Mouse (Mus musculus): Measurements from ENCODE around the gene Shisal1.

DNA sequence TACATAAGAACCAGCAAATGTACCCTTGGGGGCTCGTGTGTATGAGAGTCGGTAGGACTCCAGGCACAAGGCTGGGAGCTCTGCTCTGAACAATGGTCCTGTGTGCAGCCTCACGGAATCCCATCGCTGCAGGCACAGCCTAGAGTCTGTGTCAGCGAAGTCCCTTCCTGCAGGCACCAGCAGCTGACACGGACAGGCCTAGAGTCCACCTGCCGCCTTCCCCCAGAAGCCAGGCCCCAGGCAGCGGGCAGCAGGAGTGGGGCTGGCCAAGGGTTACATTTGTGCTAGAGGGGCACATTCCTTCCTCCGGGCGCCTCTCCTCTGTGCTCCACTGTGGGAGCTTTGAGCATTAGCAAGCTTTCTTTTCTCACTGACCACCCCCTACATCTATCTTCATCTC, 3.3 kb downstream of the Shisal1 start:
- TF ChIP-seq POLR2A (IDR thresholded peaks at IDR 0.05; ENCODE audit: borderline replicate concordance, insufficient read depth, low read length): no peak
- TF ChIP-seq CTCF (IDR thresholded peaks at IDR 0.05; ENCODE audit: borderline replicate concordance, insufficient read depth, low read depth, low read length): no peak

Data from cerebellum, adult 2 months (tissue).